Mouse (Mus musculus) lung, adult 2 months (tissue): ENCODE data around the gene Mroh8. TPM values are rescaled to one million over a fixed set of nuclear protein-coding genes. Genes with fewer than 3 reads are reported as not detected.
"Not testable (repeated sequence)": the region's sequence is repeated elsewhere in the genome, so short reads cannot be mapped to it uniquely, and the experiment has no call there.

Source experiments
- DNase-seq: peaks from one replicate; pipeline ENCODE4 v3.0.0; 2022
- H3K4me1 ChIP-seq: fragments of 200-500 bp; 2 replicates; pipeline ENCODE4 v1.6.1; 2011; ENCODE audit warnings: low read length; ENCODE audit not compliant: control insufficient read depth, insufficient read depth
- H3K4me3 ChIP-seq: fragments of 200-500 bp; replicated peaks from 2 replicates; pipeline ENCODE3; 2011; ENCODE audit warnings: low read depth, mild to moderate bottlenecking, control low read depth, low read length; ENCODE audit errors: extremely low read depth
- CTCF ChIP-seq: fragments of 200-500 bp; IDR thresholded peaks from 2 replicates; pipeline ENCODE4 v1.5.1; 2011; ENCODE audit warnings: mild to moderate bottlenecking, low read length, control low read depth; ENCODE audit not compliant: insufficient read depth
- POLR2A ChIP-seq: fragments of 200-500 bp; IDR thresholded peaks from 2 replicates; pipeline ENCODE4 v1.6.1; 2011; ENCODE audit warnings: low read depth, mild to moderate bottlenecking, control low read depth, low read length, borderline replicate concordance; ENCODE audit errors: extremely low read depth
- WGBS: fragments of 180-500 bp; shearing (Covaris S2); methylation state at CpG from one replicate; pipeline ENCODE4 v1.1.7; 2018; 5-methylcytosine and 5-hydroxymethylcytosine counted together
- polyA plus RNA-seq: library from polyadenylated mRNA; depleted of rRNA; stranded (reverse); fragments of >200 nt; gene quantifications from 2 replicates; pipeline ENCODE4 v1.2.3, GENCODE M21; 2012

The Mroh8 gene
- polyA plus RNA-seq, 1 experiment, result 0.17 TPM

DNA sequence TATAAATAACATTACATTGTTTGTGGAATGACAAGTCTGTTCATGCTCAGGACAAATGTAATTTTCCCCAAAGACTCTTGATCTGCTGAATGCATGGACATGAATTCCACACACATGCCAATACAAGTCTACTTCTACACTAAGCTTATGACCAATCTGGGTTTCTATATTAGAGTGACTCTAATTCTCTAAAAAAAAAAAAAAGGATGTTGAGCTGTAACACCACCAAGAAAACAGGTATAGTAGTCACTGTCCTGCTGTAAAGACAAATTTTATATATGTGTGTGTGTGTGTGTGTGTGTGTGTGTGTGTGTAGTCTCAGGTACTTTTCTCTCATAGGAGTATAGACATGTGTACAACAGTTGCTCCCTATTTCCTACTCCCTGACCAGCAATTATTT is 76.3 kb downstream of the Mroh8 start:
- no peak for TF ChIP-seq CTCF
- TF ChIP-seq POLR2A, result no peak
- H3K4me1 ChIP-seq, result peaks cover 8% of the 10 kb centered on the region
- H3K4me3 ChIP-seq, result no peak overlapping the region
- no peak for DNase-seq

DNA sequence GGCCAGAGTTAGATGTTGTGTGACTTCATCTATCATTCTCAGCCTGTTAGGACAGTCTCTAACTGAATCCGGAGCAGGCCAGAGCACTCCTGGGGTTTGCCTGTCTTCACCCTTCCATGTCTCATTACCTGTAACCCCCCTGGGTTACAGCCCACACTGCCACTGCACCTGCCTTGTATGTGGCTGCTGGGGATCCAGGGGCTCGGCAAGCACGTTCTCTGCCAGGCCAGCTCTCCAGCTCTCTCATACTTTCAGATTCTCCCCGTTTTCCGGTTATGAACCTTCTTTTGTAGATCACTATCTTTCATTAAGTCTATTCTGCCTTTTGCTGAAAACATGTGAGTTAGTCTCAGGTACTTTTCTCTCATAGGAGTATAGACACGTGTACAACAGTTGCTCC is 77.0 kb downstream of the Mroh8 start:
- no peak for TF ChIP-seq CTCF
- TF ChIP-seq POLR2A, result no peak
- DNase-seq, result no peak
- Histone ChIP-seq H3K4me3 (no peak overlapping the region), H3K4me1 (peaks cover 8% of the 10 kb centered on the region)
- WGBS, result 73% methylated on average over 6 of the region's 6 CpGs

DNA sequence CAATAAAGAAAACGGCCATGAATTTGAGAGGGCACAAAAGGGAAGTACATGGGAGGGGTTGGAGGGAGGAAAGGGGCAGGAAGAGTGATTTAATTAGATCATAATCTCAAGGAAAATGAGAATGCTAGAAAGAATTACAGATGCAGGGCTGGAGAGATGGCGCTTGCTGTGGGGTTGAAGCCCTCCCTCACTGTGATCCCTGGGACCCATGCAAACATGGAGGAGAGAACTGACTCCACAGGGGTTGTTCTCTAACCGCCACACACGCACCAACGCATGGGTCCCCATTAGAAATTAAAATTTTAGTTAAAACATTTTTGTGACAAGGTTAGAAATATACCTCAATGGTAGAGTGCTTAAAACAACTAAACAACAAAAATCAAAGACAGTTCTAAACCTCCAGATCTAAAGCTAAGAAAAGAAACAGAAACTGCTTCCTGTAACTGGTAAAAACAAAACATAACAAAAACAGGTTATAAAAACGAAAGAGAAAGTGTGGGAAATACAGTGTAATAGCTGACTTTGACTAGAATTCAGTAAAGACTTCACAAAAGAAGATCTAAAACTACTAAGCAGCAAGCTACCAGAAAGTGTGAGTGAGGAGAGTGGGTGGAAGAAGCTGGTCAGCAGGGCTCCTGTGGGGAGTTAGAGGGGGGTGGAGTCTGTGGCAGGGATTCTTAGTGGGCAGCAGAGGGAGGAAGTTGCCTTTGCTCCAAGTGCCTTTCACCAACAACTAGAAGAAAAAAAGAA is 78.1 kb downstream of the Mroh8 start:
- peak; percentile 35 for DNase-seq

DNA sequence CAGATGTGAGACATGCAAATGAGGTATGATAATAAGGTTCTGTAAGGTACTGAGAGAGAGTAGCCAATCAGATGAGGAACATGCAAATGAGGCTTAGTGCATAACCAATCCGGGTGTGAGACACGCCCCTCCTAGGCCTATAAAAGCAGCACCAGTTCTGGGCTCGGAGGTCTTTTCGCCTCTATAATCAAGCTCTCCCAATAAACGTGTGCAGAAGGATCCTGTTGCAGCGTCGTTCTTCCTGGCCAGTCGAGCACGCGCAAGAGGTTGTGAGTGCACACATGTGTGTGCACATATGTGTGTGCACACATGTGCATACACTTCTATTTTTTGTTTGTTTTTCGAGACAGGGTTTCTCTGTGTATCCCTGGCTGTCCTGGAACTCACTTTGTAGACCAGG is 80.9 kb downstream of the Mroh8 start:
- H3K4me3 ChIP-seq, H3K4me1 ChIP-seq, DNase-seq: not testable (repeated sequence)
- WGBS, result 97% methylated on average over 11 of the region's 11 CpGs

More for the DNA sequence above, 78.1 kb downstream of the Mroh8 start:
- Histone ChIP-seq H3K4me1 (peaks cover 8% of the 10 kb centered on the region), H3K4me3 (peak overlapping the region; percentile 59)
- TF ChIP-seq POLR2A, result peak; percentile 37; the same call in 1 of the 2 replicates
- no peak for TF ChIP-seq CTCF
- WGBS, result 46% methylated on average over 6 of the region's 6 CpGs

DNA sequence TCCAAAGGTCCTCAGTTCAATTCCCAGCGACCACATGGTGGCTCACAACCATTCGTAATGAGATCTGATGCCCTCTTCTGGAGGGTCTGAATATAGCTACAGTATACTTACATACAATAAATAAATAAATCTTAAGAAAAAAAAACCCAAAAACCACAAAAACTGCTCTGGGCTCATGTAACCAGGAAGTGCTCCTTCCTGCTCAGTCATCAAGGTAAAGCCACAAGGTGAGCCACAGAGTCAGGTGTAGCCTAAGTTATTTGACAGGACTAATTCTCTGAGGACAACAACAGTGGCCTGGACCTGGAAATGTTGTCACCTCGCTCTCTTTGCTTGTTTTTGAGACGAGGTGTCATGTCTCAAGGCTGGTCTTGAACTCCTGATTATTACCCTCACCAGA is 88.7 kb downstream of the Mroh8 start:
- no peaks in the 10 kb centered on the region for H3K4me1 ChIP-seq
- 94% methylated on average over 4 of the region's 4 CpGs for WGBS
- H3K4me3 ChIP-seq, result no peak overlapping the region
- no peak for TF ChIP-seq POLR2A
- no peak for TF ChIP-seq CTCF
- DNase-seq, result no peak

DNA sequence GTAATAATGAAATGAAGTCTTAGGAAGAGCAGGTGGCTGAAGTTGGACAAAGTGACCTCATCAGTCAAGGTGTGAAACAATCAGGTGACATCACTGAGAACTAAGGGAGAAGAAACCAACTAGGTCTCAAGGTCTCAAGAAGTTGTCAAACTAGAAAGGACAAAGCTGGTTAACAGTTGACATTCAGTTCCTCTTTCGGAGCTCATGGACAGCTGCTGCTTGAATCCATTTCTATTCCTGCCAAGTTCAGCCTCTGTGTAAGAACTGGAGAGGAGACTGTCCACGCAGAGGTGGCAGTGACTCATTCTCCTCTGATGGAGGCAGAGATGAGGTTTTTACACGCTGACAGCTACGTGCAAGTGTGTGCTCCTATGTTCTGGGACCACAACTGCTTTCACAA is 92.1 kb downstream of the Mroh8 start:
- no peak overlapping the region for H3K4me3 ChIP-seq
- DNase-seq, result no peak
- TF ChIP-seq CTCF, result no peak
- no peak for TF ChIP-seq POLR2A
- WGBS, result 79% methylated on average over 4 of the region's 4 CpGs
- H3K4me1 ChIP-seq, result no peaks in the 10 kb centered on the region

DNA sequence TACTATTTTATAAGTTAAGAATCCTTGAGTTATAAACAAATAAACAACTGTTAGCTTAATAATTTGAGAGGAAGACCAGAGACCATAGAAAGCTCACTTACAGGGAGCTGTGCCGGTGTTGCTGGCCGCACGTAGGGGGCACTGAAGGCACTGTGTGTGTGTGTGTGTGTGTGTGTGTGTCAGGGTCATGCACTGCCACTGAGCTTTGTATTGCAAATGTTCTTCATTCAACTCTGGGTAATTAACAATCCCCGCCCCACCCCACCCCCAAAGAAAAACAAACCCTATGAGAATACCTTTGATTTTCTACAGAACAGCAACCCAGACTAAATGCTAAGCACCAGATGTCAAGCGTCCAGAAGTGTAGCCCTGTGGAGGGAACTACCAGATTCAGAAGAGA is 92.8 kb downstream of the Mroh8 start:
- Histone ChIP-seq H3K4me3 (no peak overlapping the region), H3K4me1 (no peaks in the 10 kb centered on the region)
- TF ChIP-seq CTCF (no peak), POLR2A (no peak)
- no peak for DNase-seq
- WGBS, result 73% methylated on average over 5 of the region's 5 CpGs

DNA sequence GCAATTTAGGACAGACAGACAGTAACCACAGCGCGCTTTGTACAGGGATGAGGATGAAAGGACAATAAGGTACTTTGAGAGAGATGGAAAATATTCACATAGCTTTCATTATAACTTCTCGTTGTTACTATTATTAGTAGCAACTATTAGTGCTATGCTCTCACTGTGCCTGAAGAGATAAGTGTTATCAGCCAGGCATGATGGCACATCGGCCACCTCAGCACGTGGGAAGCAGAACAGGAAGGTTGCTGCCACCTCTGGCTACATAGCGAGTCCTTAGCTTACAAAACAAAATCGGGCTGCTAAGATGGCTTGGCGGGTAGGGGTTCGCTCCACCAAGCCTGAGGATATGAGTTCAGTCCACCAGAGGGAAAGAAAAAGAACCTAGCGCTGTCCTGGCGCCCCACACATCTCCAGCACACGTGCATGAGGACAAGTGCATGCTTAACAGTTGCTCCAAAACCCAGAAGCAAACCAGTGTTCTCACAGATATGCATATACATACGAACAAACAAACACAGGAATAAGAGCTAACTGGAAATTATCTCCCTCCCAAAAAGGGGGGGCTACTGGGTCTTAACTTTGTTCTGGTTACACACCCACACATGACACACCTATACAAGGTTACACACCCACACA is 94.2 kb downstream of the Mroh8 start:
- no peaks in the 10 kb centered on the region for H3K4me1 ChIP-seq
- WGBS, result 88% methylated on average over 13 of the region's 13 CpGs
- no peak for TF ChIP-seq CTCF
- TF ChIP-seq POLR2A, result no peak
- no peak for DNase-seq
- H3K4me3 ChIP-seq, result no peak overlapping the region

DNA sequence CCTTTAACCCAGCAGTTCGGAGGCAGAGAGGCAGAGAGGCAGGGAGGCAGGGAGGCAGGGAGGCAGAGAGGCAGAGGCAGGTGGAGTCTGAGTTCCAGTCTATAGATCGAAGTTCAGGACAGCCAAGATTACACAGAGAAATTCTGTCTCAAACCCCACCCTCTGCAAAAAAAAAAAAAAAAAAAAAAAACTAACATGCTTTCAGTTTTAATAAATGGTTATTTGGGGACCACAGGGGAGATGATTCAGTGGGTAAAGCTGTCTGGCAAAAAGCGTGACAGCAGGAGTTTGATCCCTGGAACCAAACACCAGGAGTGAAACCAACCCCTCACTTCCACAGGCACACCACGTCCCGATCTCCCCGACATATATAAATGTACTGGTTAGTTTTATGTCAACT is 101.2 kb downstream of the Mroh8 start:
- no peak for DNase-seq
- Histone ChIP-seq H3K4me1 (no peaks in the 10 kb centered on the region), H3K4me3 (no peak overlapping the region)
- no peak for TF ChIP-seq CTCF
- no peak for TF ChIP-seq POLR2A
- WGBS, result 87% methylated on average over 6 of the region's 6 CpGs

DNA sequence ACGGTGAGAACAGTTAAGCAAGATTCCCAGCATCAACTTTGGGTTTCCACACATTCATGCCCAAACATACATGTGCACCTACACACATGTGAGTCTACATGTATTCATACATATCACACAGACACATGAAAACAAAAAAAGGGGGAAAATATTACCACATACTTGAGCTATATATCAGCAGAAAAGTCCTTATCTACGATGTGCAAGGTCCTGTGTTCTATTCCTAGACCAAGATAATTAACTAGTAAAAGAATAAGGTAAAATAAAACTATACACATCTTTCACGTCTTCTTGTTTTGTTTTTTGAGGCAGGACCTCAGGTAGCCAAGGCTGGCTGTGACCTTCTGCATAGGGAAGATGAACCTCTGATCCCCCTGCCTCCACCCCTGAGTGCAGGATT is 103.1 kb downstream of the Mroh8 start:
- DNase-seq, result no peak
- WGBS, result 93% methylated on average over 3 of the region's 3 CpGs
- H3K4me3 ChIP-seq, result no peak overlapping the region
- no peaks in the 10 kb centered on the region for H3K4me1 ChIP-seq
- no peak for TF ChIP-seq POLR2A
- TF ChIP-seq CTCF, result no peak
